Mouse (Mus musculus) testis, adult 2 months (tissue): ENCODE measurements at regions not wholly inside any gene's neighbourhood (a gene's known extent, or its start where the extent isn't known, plus 50 kb on each side); places are given as distances from the start of the nearest gene placed in this dataset.

ENCODE experiments used
- H3K27ac ChIP-seq: fragments of 200-500 bp; 2 replicates; pipeline ENCODE4 v1.5.1; 2012; ENCODE audit warnings: low read depth, low read length; ENCODE audit not compliant: control insufficient read depth, insufficient read depth
- H3K27me3 ChIP-seq: fragments of 200-500 bp; 2 replicates; pipeline ENCODE4 v1.6.1; 2012; ENCODE audit warnings: mild to moderate bottlenecking, low read length, moderate library complexity; ENCODE audit not compliant: control insufficient read depth, insufficient read depth
- H3K36me3 ChIP-seq: fragments of 200-500 bp; 2 replicates; pipeline ENCODE4 v1.6.1; 2012; ENCODE audit warnings: mild to moderate bottlenecking, low read length; ENCODE audit not compliant: control insufficient read depth, insufficient read depth
- H3K4me1 ChIP-seq: fragments of 200-500 bp; 2 replicates; pipeline ENCODE4 v1.6.1; 2012; ENCODE audit warnings: low read length; ENCODE audit not compliant: control insufficient read depth, insufficient read depth
- H3K4me3 ChIP-seq: fragments of 200-500 bp; 2 replicates; pipeline ENCODE4 v1.5.1; 2012; ENCODE audit warnings: low read depth, mild to moderate bottlenecking, low read length, moderate library complexity, mixed read lengths; ENCODE audit not compliant: control insufficient read depth
- CTCF ChIP-seq: fragments of 200-500 bp; IDR thresholded peaks from 2 replicates; pipeline ENCODE4 v1.5.1; 2012; ENCODE audit warnings: low read depth, mild to moderate bottlenecking, inconsistent platforms, low read length, moderate library complexity; ENCODE audit not compliant: control insufficient read depth, insufficient read depth, insufficient replicate concordance
- POLR2A ChIP-seq: fragments of 200-500 bp; IDR thresholded peaks from 2 replicates; pipeline ENCODE4 v1.6.1; 2012; ENCODE audit warnings: low read depth, mild to moderate bottlenecking, inconsistent platforms, low read length, moderate library complexity; ENCODE audit not compliant: control insufficient read depth

GRCm38 (mm10) chr9:113177181-113177917, 530.7 kb downstream of the Pdcd6ip start:
- Histone ChIP-seq H3K36me3 (no peaks in the 10 kb centered on the region), H3K4me1 (no peaks in the 10 kb centered on the region; the same call in 1 of the 2 replicates), H3K27ac (no peak overlapping the region), H3K27me3 (no peaks in the 10 kb centered on the region), H3K4me3 (no peak overlapping the region)
- no peak for TF ChIP-seq CTCF
- no peak for TF ChIP-seq POLR2A

GRCm38 (mm10) chr9:113171767-113172405, 536.2 kb downstream of the Pdcd6ip start:
- Histone ChIP-seq H3K4me3 (no peak overlapping the region), H3K4me1 (no peaks in the 10 kb centered on the region), H3K27ac (no peak overlapping the region), H3K36me3 (no peaks in the 10 kb centered on the region), H3K27me3 (no peaks in the 10 kb centered on the region)
- TF ChIP-seq POLR2A (no peak), CTCF (no peak)

DNA sequence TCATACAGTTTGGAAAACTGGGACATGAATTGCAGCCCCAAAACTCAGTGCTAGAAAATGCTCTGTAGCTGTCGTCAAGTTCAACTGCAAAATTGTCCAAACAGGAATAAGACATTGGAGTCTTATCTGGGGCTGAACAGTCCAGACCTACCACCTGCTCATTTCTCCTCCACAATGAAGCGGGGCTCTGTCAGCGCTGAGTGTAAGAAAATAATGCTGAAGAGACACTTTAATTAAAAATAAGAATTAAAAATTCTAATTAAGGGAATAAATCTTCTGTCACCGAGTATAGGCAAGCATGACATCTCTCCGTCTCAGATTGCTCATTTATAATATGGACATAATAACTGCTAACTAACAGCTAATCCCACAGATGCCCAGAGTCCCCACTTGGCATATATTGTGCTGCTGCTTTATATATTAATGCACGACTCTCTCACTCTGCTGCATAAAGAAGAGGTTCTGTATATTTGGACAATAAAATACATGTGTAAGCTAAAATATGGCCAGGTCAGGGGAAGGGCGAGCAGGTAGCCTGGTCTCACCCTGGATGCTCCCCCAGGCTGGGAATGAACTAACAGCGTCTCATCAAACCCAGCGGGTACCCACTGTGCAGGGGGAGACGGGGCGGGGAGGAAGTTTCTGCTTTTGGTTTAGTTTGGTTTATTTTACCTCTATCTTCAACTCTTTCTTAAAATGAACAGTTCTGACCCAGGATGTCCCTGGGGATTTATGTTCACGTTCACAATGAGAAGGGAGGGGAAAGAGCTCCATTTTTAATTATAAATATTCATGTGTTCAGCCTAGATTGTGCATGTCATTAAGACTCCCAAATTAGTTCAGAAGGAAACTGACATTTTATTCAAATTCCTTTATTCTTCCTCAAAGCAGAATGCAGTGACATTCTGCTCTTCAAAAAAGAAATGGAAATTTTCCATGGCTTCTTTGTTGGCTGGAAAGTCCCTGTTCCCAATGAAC, 544.9 kb downstream of the Pdcd6ip start:
- H3K36me3 ChIP-seq, result no peaks in the 10 kb centered on the region
- TF ChIP-seq POLR2A (no peak), CTCF (no peak)
- no peak overlapping the region for H3K27ac ChIP-seq

GRCm38 (mm10) chr9:113160011-113160410, 548.0 kb downstream of the Pdcd6ip start:
- Histone ChIP-seq H3K27me3 (no peaks in the 10 kb centered on the region), H3K4me3 (no peak overlapping the region), H3K4me1 (no peaks in the 10 kb centered on the region), H3K27ac (no peak overlapping the region), H3K36me3 (no peaks in the 10 kb centered on the region)
- TF ChIP-seq POLR2A, result no peak
- TF ChIP-seq CTCF, result no peak

More for the DNA sequence above, 544.9 kb downstream of the Pdcd6ip start:
- Histone ChIP-seq H3K4me3 (no peak overlapping the region), H3K27me3 (no peaks in the 10 kb centered on the region), H3K4me1 (no peaks in the 10 kb centered on the region)

DNA sequence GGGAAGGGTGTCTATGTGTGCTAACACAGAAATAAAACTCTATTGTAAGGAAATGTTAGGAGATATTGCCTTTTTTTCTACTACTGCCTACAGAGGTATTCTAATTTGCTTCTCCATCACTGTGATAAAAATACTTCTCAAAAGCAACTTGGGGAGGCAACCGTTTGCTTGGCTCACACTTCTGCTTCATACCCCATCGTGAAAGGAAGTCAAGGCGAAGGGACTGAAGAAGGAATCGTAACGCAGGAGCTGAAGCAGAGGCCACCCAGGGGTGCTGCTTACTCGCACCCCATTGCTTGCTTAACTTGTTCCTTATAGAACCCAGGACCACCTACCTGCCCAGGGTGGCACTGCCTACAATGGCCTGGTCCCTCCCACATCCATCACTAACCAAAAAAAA, 550.0 kb downstream of the Pdcd6ip start:
- H3K27ac ChIP-seq, result no peak overlapping the region
- no peak for TF ChIP-seq POLR2A
- TF ChIP-seq CTCF, result no peak

GRCm38 (mm10) chr9:113157474-113158076, 550.5 kb downstream of the Pdcd6ip start:
- Histone ChIP-seq H3K27ac (no peak overlapping the region), H3K27me3 (no peaks in the 10 kb centered on the region), H3K4me3 (no peak overlapping the region), H3K36me3 (no peaks in the 10 kb centered on the region), H3K4me1 (no peaks in the 10 kb centered on the region)
- TF ChIP-seq POLR2A (no peak), CTCF (no peak)

More for the DNA sequence above, 550.0 kb downstream of the Pdcd6ip start:
- no peaks in the 10 kb centered on the region for H3K4me1 ChIP-seq
- H3K27me3 ChIP-seq, result no peaks in the 10 kb centered on the region
- no peak overlapping the region for H3K4me3 ChIP-seq
- H3K36me3 ChIP-seq, result no peaks in the 10 kb centered on the region
